Mouse (Mus musculus): ENCODE data around the gene 4930548H24Rik.

DNA sequence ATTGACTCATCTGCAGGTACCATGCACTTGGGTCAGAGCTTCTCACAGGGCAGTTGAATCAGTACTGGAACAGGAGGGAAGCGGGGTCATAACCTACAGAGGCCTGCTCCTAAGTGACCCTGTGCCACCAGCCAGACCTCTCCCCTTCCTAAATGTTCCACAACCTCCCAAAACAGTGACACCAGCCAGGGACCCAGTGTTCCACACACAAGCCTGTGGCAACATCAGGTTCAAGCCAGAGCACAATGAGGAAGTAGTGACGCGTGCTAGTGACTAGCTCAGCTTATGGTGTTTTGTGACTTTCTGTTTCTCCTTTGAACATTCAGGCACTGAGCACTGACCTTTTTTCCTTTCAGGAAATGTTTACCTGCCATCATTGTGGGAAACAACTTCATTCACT, 17.7 kb upstream of the 4930548H24Rik start:
- TF ChIP-seq EP300 (IDR thresholded peaks at IDR 0.05; ENCODE audit: low read depth) (no peak), CTCF (IDR thresholded peaks at IDR 0.05; ENCODE audit: low read depth) (no peak)
